Mouse (Mus musculus): ENCODE results near the gene Cdc40. TPM values are rescaled to one million over a fixed set of nuclear protein-coding genes. Genes with fewer than 3 reads are reported as not detected.

Gene Cdc40
- polyA plus RNA-seq, 1 experiment: 9.3 TPM

DNA sequence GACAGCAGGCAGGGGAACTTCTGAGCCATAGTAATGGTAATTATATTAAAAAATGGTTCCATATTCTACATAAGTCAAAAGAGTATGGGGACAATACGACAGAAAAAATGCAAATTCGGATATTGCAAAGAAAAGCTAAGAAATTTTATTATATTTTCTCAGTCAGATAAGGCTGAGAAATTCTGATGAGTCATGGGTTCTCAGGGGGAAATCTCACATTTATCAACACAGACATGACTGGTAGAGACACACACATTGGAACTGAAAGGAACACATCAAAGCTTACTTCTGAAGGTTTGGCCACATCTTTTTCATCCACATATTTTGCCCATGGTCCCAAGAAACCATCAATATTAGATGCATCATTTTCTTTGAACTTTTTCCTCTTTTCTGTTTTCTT lies 32.5 kb downstream of the Cdc40 start:
- Histone ChIP-seq H3ac (ENCODE audit: control insufficient read depth, insufficient read length) (no peak overlapping the region), H3K4me3 (no peak overlapping the region), H3K79me2 (ENCODE audit: control insufficient read depth, insufficient read depth) (no peaks in the 10 kb centered on the region), H3K4me2 (ENCODE audit: low read depth) (no peak overlapping the region), H3K27me3 (ENCODE audit: control insufficient read depth, insufficient read depth, insufficient read length) (no peaks in the 10 kb centered on the region), H3K36me3 (ENCODE audit: control insufficient read depth, insufficient read depth) (peaks cover 28% of the 10 kb centered on the region)
- no peak for TF ChIP-seq MYOD1 (IDR thresholded peaks at IDR 0.05; ENCODE audit: control insufficient read depth in 1 of 3, insufficient read length in 2 of 3, low read depth in 2 of 3)
- TF ChIP-seq TCF12 (IDR thresholded peaks at IDR 0.05; ENCODE audit: insufficient read depth, poor library complexity, severe bottlenecking): no peak
- TF ChIP-seq SRF (IDR thresholded peaks at IDR 0.05; ENCODE audit: control insufficient read depth, insufficient read length, low read depth): no peak
- TF ChIP-seq MAX (IDR thresholded peaks at IDR 0.05; ENCODE audit: low read depth): no peak
- TF ChIP-seq E2F4 (IDR thresholded peaks at IDR 0.05; ENCODE audit: insufficient read depth): no peak
- TF ChIP-seq USF1 (IDR thresholded peaks at IDR 0.05; ENCODE audit: low read depth): no peak
- TF ChIP-seq POLR2A (IDR thresholded peaks at IDR 0.05; ENCODE audit: insufficient read length, low read depth): no peak
- TF ChIP-seq MYOG (IDR thresholded peaks at IDR 0.05; ENCODE audit: control insufficient read depth in 1 of 3, insufficient read depth in 1 of 3, insufficient read length in 2 of 3, low read depth in 2 of 3): no peak
- no peak for TF ChIP-seq REST (IDR thresholded peaks at IDR 0.05; ENCODE audit: insufficient read depth, insufficient read length)
- no peak for TF ChIP-seq CEBPB (IDR thresholded peaks at IDR 0.05; ENCODE audit: insufficient read depth, poor library complexity, severe bottlenecking)
- TF ChIP-seq POLR2AphosphoS2 (IDR thresholded peaks at IDR 0.05; ENCODE audit: insufficient read length, low read depth): no peak
- TF ChIP-seq TCF3 (IDR thresholded peaks at IDR 0.05; ENCODE audit: insufficient read length, low read depth): no peak

DNA sequence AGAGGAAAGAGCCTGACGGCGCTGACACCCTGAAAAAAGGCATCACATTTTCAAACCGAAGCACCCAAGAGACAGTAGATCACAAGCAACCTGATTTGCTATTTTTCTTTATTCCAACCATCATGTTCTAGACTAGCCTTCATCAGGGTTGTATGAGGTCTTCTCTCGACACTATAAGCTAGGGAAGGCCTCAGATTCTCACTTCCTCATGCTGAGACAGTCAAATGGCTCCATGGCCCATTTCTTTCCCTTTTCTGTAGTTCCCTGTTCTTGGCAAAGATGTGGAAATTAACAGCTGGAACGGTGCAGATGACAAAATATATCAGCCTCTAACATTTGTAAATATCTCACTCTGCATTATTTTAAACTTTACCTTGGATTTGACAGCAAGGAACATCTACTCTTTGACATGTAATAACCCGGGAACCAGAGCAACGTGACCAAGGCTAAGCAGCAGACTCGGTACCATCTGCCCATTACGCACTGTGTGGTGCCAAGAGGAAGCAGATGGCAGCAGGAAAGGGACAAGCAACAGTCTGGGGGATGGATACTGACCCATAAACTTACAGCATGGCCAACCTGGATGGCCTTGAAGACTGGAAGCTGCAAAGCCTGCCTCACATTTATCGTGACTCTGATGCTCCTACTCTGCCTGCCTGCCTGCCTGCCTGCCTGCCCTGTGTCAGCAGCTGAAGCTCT lies 35.8 kb downstream of the Cdc40 start:
- Histone ChIP-seq H3ac (ENCODE audit: control insufficient read depth, insufficient read length) (no peak overlapping the region), H3K79me2 (ENCODE audit: control insufficient read depth, insufficient read depth) (no peaks in the 10 kb centered on the region), H3K27me3 (ENCODE audit: control insufficient read depth, insufficient read depth, insufficient read length) (no peaks in the 10 kb centered on the region), H3K36me3 (ENCODE audit: control insufficient read depth, insufficient read depth) (peaks cover 28% of the 10 kb centered on the region), H3K4me2 (ENCODE audit: low read depth) (no peak overlapping the region), H3K4me3 (no peak overlapping the region)
- TF ChIP-seq REST (IDR thresholded peaks at IDR 0.05; ENCODE audit: insufficient read depth, insufficient read length) (no peak), USF1 (IDR thresholded peaks at IDR 0.05; ENCODE audit: low read depth) (no peak), POLR2AphosphoS2 (IDR thresholded peaks at IDR 0.05; ENCODE audit: insufficient read length, low read depth) (no peak), MYOD1 (IDR thresholded peaks at IDR 0.05; ENCODE audit: control insufficient read depth in 1 of 3, insufficient read length in 2 of 3, low read depth in 2 of 3) (no peak), E2F4 (IDR thresholded peaks at IDR 0.05; ENCODE audit: insufficient read depth) (no peak), MYOG (IDR thresholded peaks at IDR 0.05; ENCODE audit: control insufficient read depth in 1 of 3, insufficient read depth in 1 of 3, insufficient read length in 2 of 3, low read depth in 2 of 3) (no peak), CEBPB (IDR thresholded peaks at IDR 0.05; ENCODE audit: insufficient read depth, poor library complexity, severe bottlenecking) (no peak), TCF12 (IDR thresholded peaks at IDR 0.05; ENCODE audit: insufficient read depth, poor library complexity, severe bottlenecking) (no peak), POLR2A (IDR thresholded peaks at IDR 0.05; ENCODE audit: insufficient read length, low read depth) (no peak), MAX (IDR thresholded peaks at IDR 0.05; ENCODE audit: low read depth) (no peak), TCF3 (IDR thresholded peaks at IDR 0.05; ENCODE audit: insufficient read length, low read depth) (no peak), SRF (IDR thresholded peaks at IDR 0.05; ENCODE audit: control insufficient read depth, insufficient read length, low read depth) (no peak)

- H3K27me3 ChIP-seq (ENCODE audit: control insufficient read depth, insufficient read depth, insufficient read length): no peaks in the 10 kb centered on the region
- H3K36me3 ChIP-seq (ENCODE audit: control insufficient read depth, insufficient read depth): peaks cover 38% of the 10 kb centered on the region
- H3K4me2 ChIP-seq (ENCODE audit: low read depth): no peak overlapping the region
- TF ChIP-seq MAX (IDR thresholded peaks at IDR 0.05; ENCODE audit: low read depth): no peak
- no peak for TF ChIP-seq CEBPB (IDR thresholded peaks at IDR 0.05; ENCODE audit: insufficient read depth, poor library complexity, severe bottlenecking)
- TF ChIP-seq POLR2AphosphoS2 (IDR thresholded peaks at IDR 0.05; ENCODE audit: insufficient read length, low read depth): no peak
- no peak for TF ChIP-seq TCF12 (IDR thresholded peaks at IDR 0.05; ENCODE audit: insufficient read depth, poor library complexity, severe bottlenecking)
- no peak for TF ChIP-seq MYOG (IDR thresholded peaks at IDR 0.05; ENCODE audit: control insufficient read depth in 1 of 3, insufficient read depth in 1 of 3, insufficient read length in 2 of 3, low read depth in 2 of 3)
- TF ChIP-seq REST (IDR thresholded peaks at IDR 0.05; ENCODE audit: insufficient read depth, insufficient read length): no peak
- TF ChIP-seq E2F4 (IDR thresholded peaks at IDR 0.05; ENCODE audit: insufficient read depth): no peak
- TF ChIP-seq SRF (IDR thresholded peaks at IDR 0.05; ENCODE audit: control insufficient read depth, insufficient read length, low read depth): no peak
- no peak for TF ChIP-seq MYOD1 (IDR thresholded peaks at IDR 0.05; ENCODE audit: control insufficient read depth in 1 of 3, insufficient read length in 2 of 3, low read depth in 2 of 3)
- TF ChIP-seq TCF3 (IDR thresholded peaks at IDR 0.05; ENCODE audit: insufficient read length, low read depth): no peak
- TF ChIP-seq POLR2A (IDR thresholded peaks at IDR 0.05; ENCODE audit: insufficient read length, low read depth): no peak
- no peak for TF ChIP-seq USF1 (IDR thresholded peaks at IDR 0.05; ENCODE audit: low read depth)
- H3K4me3 ChIP-seq: no peak overlapping the region
- no peak overlapping the region for H3ac ChIP-seq (ENCODE audit: control insufficient read depth, insufficient read length)
- no peaks in the 10 kb centered on the region for H3K79me2 ChIP-seq (ENCODE audit: control insufficient read depth, insufficient read depth)
These were observed 37.5 kb downstream of the Cdc40 start for GRCm38 (mm10) chr10:40845626-40846025.

DNA sequence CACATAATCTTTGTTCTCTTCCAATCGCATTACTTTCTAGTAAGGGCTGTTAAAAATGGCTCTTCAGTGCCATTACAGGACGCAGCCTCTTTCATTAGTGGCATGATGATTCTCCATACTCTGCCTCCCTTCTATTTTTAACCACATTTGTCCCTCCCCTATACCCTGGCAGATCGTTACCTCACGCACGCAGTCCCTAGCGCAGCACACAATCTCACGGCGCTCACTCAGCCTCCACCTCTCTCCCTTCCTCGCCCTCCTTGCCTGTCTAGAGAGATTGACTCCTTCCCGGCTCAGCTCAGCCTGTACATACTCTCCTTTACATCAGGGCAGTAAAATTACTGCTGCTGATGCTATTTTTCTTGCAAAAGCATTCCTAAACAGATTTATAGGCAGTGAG lies 38.6 kb downstream of the Cdc40 start:
- TF ChIP-seq MYOG (IDR thresholded peaks at IDR 0.05; ENCODE audit: control insufficient read depth in 1 of 3, insufficient read depth in 1 of 3, insufficient read length in 2 of 3, low read depth in 2 of 3) (no peak), REST (IDR thresholded peaks at IDR 0.05; ENCODE audit: insufficient read depth, insufficient read length) (no peak), POLR2AphosphoS2 (IDR thresholded peaks at IDR 0.05; ENCODE audit: insufficient read length, low read depth) (no peak), E2F4 (IDR thresholded peaks at IDR 0.05; ENCODE audit: insufficient read depth) (no peak), TCF3 (IDR thresholded peaks at IDR 0.05; ENCODE audit: insufficient read length, low read depth) (no peak), CEBPB (IDR thresholded peaks at IDR 0.05; ENCODE audit: insufficient read depth, poor library complexity, severe bottlenecking) (no peak), POLR2A (IDR thresholded peaks at IDR 0.05; ENCODE audit: insufficient read length, low read depth) (no peak), SRF (IDR thresholded peaks at IDR 0.05; ENCODE audit: control insufficient read depth, insufficient read length, low read depth) (no peak), MAX (IDR thresholded peaks at IDR 0.05; ENCODE audit: low read depth) (no peak), TCF12 (IDR thresholded peaks at IDR 0.05; ENCODE audit: insufficient read depth, poor library complexity, severe bottlenecking) (no peak), USF1 (IDR thresholded peaks at IDR 0.05; ENCODE audit: low read depth) (no peak), MYOD1 (IDR thresholded peaks at IDR 0.05; ENCODE audit: control insufficient read depth in 1 of 3, insufficient read length in 2 of 3, low read depth in 2 of 3) (no peak)
- Histone ChIP-seq H3K4me2 (ENCODE audit: low read depth) (no peak overlapping the region), H3ac (ENCODE audit: control insufficient read depth, insufficient read length) (no peak overlapping the region), H3K27me3 (ENCODE audit: control insufficient read depth, insufficient read depth, insufficient read length) (no peaks in the 10 kb centered on the region), H3K36me3 (ENCODE audit: control insufficient read depth, insufficient read depth) (peaks cover 38% of the 10 kb centered on the region), H3K79me2 (ENCODE audit: control insufficient read depth, insufficient read depth) (no peaks in the 10 kb centered on the region), H3K4me3 (no peak overlapping the region)

Measured in myocyte (in vitro differentiated cells).